Mouse (Mus musculus) spleen, adult 2 months (tissue): ENCODE results near the gene Ddc. TPM values are rescaled to one million over a fixed set of nuclear protein-coding genes. Genes with fewer than 3 reads are reported as not detected.

Experiments used
- DNase-seq, 2 experiments: peaks; one replicate each; pipeline versions ENCODE4 v3.0.0 to v3.0.0-alpha.2; 2012 to 2021; ENCODE audit warnings: low spot score in 2 of 2, low read depth in 1 of 2
- H3K27ac ChIP-seq: fragments of 200-500 bp; 2 replicates; pipeline ENCODE4 v1.5.1; 2012; ENCODE audit warnings: low read length, inconsistent platforms; ENCODE audit not compliant: insufficient read depth
- H3K27me3 ChIP-seq: fragments of 200-500 bp; 2 replicates; pipeline ENCODE4 v1.6.1; 2012; ENCODE audit warnings: mild to moderate bottlenecking, moderate library complexity, low read length, inconsistent platforms; ENCODE audit not compliant: control insufficient read depth, insufficient read depth
- H3K36me3 ChIP-seq: fragments of 200-500 bp; 2 replicates; pipeline ENCODE4 v1.6.1; 2012; ENCODE audit warnings: mild to moderate bottlenecking, low read length, inconsistent platforms; ENCODE audit not compliant: control insufficient read depth, insufficient read depth
- H3K4me1 ChIP-seq: fragments of 200-500 bp; 2 replicates; pipeline ENCODE4 v1.6.1; 2011; ENCODE audit warnings: inconsistent platforms; ENCODE audit not compliant: control insufficient read depth, insufficient read depth, insufficient read length
- H3K4me3 ChIP-seq: fragments of 200-500 bp; 2 replicates; pipeline ENCODE4 v1.5.1; 2011; ENCODE audit warnings: mild to moderate bottlenecking, inconsistent platforms; ENCODE audit not compliant: insufficient read depth, insufficient read length; ENCODE audit errors: extremely low read depth
- CTCF ChIP-seq: fragments of 200-500 bp; IDR thresholded peaks from 2 replicates; pipeline ENCODE4 v1.5.1; 2011; ENCODE audit warnings: mild to moderate bottlenecking, inconsistent platforms; ENCODE audit not compliant: insufficient read depth, insufficient read length, insufficient replicate concordance; ENCODE audit errors: extremely low read depth
- POLR2A ChIP-seq: fragments of 200-500 bp; IDR thresholded peaks from 2 replicates; pipeline ENCODE4 v1.6.1; 2011; ENCODE audit warnings: low read depth, low read length, inconsistent platforms
- WGBS: fragments of 180-500 bp; shearing (Covaris S2); methylation state at CpG from one replicate; pipeline ENCODE4 v1.1.7; 2018; 5-methylcytosine and 5-hydroxymethylcytosine counted together
- polyA plus RNA-seq: library from polyadenylated mRNA; depleted of rRNA; stranded (reverse); fragments of >200 nt; gene quantifications from 2 replicates; pipeline ENCODE4 v1.2.3, GENCODE M21; 2012

Ddc gene
- polyA plus RNA-seq, 1 experiment = 0.35 TPM

- H3K4me1 ChIP-seq = no peaks in the 10 kb centered on the region
- H3K27ac ChIP-seq = no peak overlapping the region
- no peaks in the 10 kb centered on the region for H3K27me3 ChIP-seq
- TF ChIP-seq POLR2A (no peak), CTCF (no peak)
- no peak for DNase-seq
- 90% methylated on average over 11 of the region's 11 CpGs for WGBS
- H3K36me3 ChIP-seq = no peaks in the 10 kb centered on the region
- no peak overlapping the region for H3K4me3 ChIP-seq
Measured at GRCm38 (mm10) chr11:11930527-11930926, 32.6 kb upstream of the Ddc start.

DNA sequence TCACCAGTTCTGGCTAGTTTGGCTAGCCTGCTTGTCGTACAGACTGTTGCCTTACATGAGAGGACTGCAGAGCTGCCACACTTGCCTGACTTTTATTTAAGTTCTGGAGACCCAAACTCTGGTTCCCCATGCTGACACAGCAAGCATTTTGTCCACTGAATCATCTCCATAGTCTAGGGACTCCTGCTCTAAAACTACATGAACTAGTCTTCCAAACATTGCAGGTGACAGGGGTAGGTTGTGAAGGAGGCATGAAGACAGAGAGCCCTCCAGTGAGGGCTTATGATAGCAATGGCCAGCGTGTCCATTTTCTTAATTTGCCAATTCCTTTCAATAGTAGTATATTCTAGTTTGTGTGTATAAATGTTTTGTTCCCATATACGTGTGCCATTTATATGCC, 31.1 kb upstream of the Ddc start:
- no peaks in the 10 kb centered on the region for H3K4me1 ChIP-seq
- 88% methylated on average over 3 of the region's 3 CpGs for WGBS
- H3K27me3 ChIP-seq = no peaks in the 10 kb centered on the region
- no peaks in the 10 kb centered on the region for H3K36me3 ChIP-seq
- no peak for DNase-seq
- H3K4me3 ChIP-seq = no peak overlapping the region
- TF ChIP-seq POLR2A = no peak
- no peak for TF ChIP-seq CTCF
- no peak overlapping the region for H3K27ac ChIP-seq

- 84% methylated on average over 2 of the region's 2 CpGs for whole genome bisulfite sequencing
- H3K27ac ChIP-seq = no peak overlapping the region
- TF ChIP-seq POLR2A = no peak
- TF ChIP-seq CTCF = no peak
- no peaks in the 10 kb centered on the region for H3K4me1 ChIP-seq
- DNase-seq = no peak
- H3K4me3 ChIP-seq = no peak overlapping the region
- no peaks in the 10 kb centered on the region for H3K36me3 ChIP-seq
- H3K27me3 ChIP-seq = no peaks in the 10 kb centered on the region
Measured at GRCm38 (mm10) chr11:11928586-11928985, 30.6 kb upstream of the Ddc start.

GRCm38 (mm10) chr11:11923900-11924299, 26.0 kb upstream of the Ddc start:
- Histone ChIP-seq H3K36me3 (no peaks in the 10 kb centered on the region), H3K4me1 (no peaks in the 10 kb centered on the region), H3K27ac (no peak overlapping the region), H3K27me3 (no peaks in the 10 kb centered on the region), H3K4me3 (no peak overlapping the region)
- no peak for DNase-seq
- 68% methylated on average over 3 of the region's 3 CpGs for WGBS
- no peak for TF ChIP-seq CTCF
- no peak for TF ChIP-seq POLR2A

- no peak overlapping the region for H3K4me3 ChIP-seq
- H3K27ac ChIP-seq = no peak overlapping the region
- 81% methylated on average over 3 of the region's 3 CpGs for WGBS
- no peaks in the 10 kb centered on the region for H3K27me3 ChIP-seq
- no peaks in the 10 kb centered on the region for H3K4me1 ChIP-seq
- H3K36me3 ChIP-seq = no peaks in the 10 kb centered on the region
- no peak for TF ChIP-seq CTCF
- no peak for DNase-seq
Measured at GRCm38 (mm10) chr11:11923345-11923744, 25.4 kb upstream of the Ddc start.

DNA sequence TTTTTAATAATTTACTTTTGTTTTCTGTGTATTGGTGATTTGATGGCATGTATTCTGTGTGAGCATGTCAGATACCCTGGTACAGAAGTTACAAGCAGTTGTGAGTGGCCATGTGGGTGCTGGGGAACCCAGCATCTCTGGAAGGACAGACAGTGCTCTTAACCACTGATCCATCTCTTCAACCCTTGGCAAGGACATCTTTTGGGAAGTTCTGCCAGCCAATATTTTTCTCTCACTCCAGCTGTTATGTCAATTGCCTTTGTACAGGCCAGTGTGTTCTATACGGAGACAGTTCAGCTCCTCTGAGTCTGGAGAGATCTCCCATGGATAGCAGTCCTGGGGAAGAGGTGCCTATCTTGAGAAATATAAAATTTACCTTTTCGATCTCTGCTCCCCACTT, 24.2 kb upstream of the Ddc start:
- no peaks in the 10 kb centered on the region for H3K36me3 ChIP-seq
- H3K27ac ChIP-seq = no peak overlapping the region
- H3K4me1 ChIP-seq = no peaks in the 10 kb centered on the region
- H3K27me3 ChIP-seq = no peaks in the 10 kb centered on the region
- H3K4me3 ChIP-seq = no peak overlapping the region
- no peak for DNase-seq
- no peak for TF ChIP-seq CTCF
- no peak for TF ChIP-seq POLR2A
- 89% methylated on average over 2 of the region's 2 CpGs for WGBS

GRCm38 (mm10) chr11:11907703-11908413, 9.9 kb upstream of the Ddc start:
- Histone ChIP-seq H3K4me1 (no peaks in the 10 kb centered on the region), H3K36me3 (no peaks in the 10 kb centered on the region), H3K27me3 (no peaks in the 10 kb centered on the region), H3K27ac (no peak overlapping the region), H3K4me3 (no peak overlapping the region)
- DNase-seq = no peak
- TF ChIP-seq POLR2A (no peak), CTCF (no peak)
- 72% methylated on average over 7 of the region's 7 CpGs for WGBS
